Mouse (Mus musculus): ENCODE data around the gene Tfpi.

Tfpi gene

GRCm38 (mm10) chr2:84476577-84476976 lies at the start of gene Tfpi:
TSS of gene Tfpi (minus strand) at chr2:84476775.
- no peak for DNase-seq (ENCODE audit: low read depth, low spot score)

- DNase-seq (ENCODE audit: low read depth, low spot score): no peak
Observed at GRCm38 (mm10) chr2:84526221-84526620, 49.6 kb upstream of the Tfpi start.

- DNase-seq (ENCODE audit: low read depth, low spot score): no peak
Observed at GRCm38 (mm10) chr2:84525806-84526205, 49.2 kb upstream of the Tfpi start.

GRCm38 (mm10) chr2:84525047-84525446 lies 48.5 kb upstream of the Tfpi start:
- no peak for DNase-seq (ENCODE audit: low read depth, low spot score)

- no peak for DNase-seq (ENCODE audit: low read depth, low spot score)
Observed at GRCm38 (mm10) chr2:84523994-84524393, 47.4 kb upstream of the Tfpi start.

- DNase-seq (ENCODE audit: low read depth, low spot score): no peak
Observed at GRCm38 (mm10) chr2:84523103-84523865, 46.7 kb upstream of the Tfpi start.

- no peak for DNase-seq (ENCODE audit: low read depth, low spot score)
Observed at GRCm38 (mm10) chr2:84519514-84520067, 43.0 kb upstream of the Tfpi start.

- DNase-seq (ENCODE audit: low read depth, low spot score): no peak
Observed at GRCm38 (mm10) chr2:84518767-84519166, 42.2 kb upstream of the Tfpi start.

GRCm38 (mm10) chr2:84513281-84513680 lies 36.7 kb upstream of the Tfpi start:
- DNase-seq (ENCODE audit: low read depth, low spot score): no peak

- no peak for DNase-seq (ENCODE audit: low read depth, low spot score)
Observed at GRCm38 (mm10) chr2:84511508-84511907, 34.9 kb upstream of the Tfpi start.

GRCm38 (mm10) chr2:84511036-84511435 lies 34.5 kb upstream of the Tfpi start:
- DNase-seq (ENCODE audit: low read depth, low spot score): peak; percentile 90

- DNase-seq (ENCODE audit: low read depth, low spot score): peak; percentile 43
Observed at GRCm38 (mm10) chr2:84504954-84505394, 28.4 kb upstream of the Tfpi start.

GRCm38 (mm10) chr2:84504285-84504684 lies 27.7 kb upstream of the Tfpi start:
- DNase-seq (ENCODE audit: low read depth, low spot score): no peak

- DNase-seq (ENCODE audit: low read depth, low spot score): no peak
Observed at GRCm38 (mm10) chr2:84498921-84499320, 22.3 kb upstream of the Tfpi start.

GRCm38 (mm10) chr2:84495108-84495507 lies 18.5 kb upstream of the Tfpi start:
- no peak for DNase-seq (ENCODE audit: low read depth, low spot score)

GRCm38 (mm10) chr2:84493626-84494025 lies 17.1 kb upstream of the Tfpi start:
- DNase-seq (ENCODE audit: low read depth, low spot score): no peak

GRCm38 (mm10) chr2:84491715-84492114 lies 15.1 kb upstream of the Tfpi start:
- no peak for DNase-seq (ENCODE audit: low read depth, low spot score)

- peak; percentile 49 for DNase-seq (ENCODE audit: low read depth, low spot score)
Observed at GRCm38 (mm10) chr2:84487705-84488291, 11.2 kb upstream of the Tfpi start.

- peak; percentile 81 for DNase-seq (ENCODE audit: low read depth, low spot score)
Observed at GRCm38 (mm10) chr2:84481863-84482262, 5.3 kb upstream of the Tfpi start.

- DNase-seq (ENCODE audit: low read depth, low spot score): peak; percentile 63
Observed at GRCm38 (mm10) chr2:84479036-84479435, 2.5 kb upstream of the Tfpi start.

GRCm38 (mm10) chr2:84477759-84478158 lies 1.2 kb upstream of the Tfpi start:
- no peak for DNase-seq (ENCODE audit: low read depth, low spot score)

- no peak for DNase-seq (ENCODE audit: low read depth, low spot score)
Observed at GRCm38 (mm10) chr2:84476131-84476530, 444 bp downstream of the Tfpi start.

- DNase-seq (ENCODE audit: low read depth, low spot score): no peak
Observed at GRCm38 (mm10) chr2:84475601-84476000, 974 bp downstream of the Tfpi start.
